Mouse (Mus musculus): ENCODE measurements around the gene Il15. TPM values are rescaled to one million over a fixed set of nuclear protein-coding genes. Genes with fewer than 3 reads are reported as not detected.
A peak's percentile ranks its signal among the peaks of the same experiment; 100 is the strongest.

Il15 gene
- total and polyA plus RNA-seq, 2 experiments from 2014 or later = 0.67 to 1.6 TPM

DNA sequence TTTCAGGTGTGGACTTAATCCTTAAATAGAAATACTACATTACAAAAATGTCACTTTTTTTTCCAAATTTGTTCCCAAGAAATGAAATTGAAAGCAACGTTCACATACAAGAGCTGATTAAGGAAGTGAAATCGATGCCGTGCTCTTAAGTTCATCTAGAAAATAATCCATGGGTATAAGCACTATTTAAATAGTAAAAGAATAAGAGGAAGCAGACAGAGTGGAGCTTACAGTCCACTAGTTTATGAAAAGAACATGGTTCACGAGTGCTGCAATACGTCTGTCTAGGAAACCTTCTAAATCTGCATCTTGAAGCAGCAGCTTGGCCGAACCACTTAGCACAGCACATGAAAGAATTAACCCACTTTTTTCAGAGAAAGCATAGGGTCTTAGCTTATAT lies 32.4 kb downstream of the Il15 start:
- Histone ChIP-seq H3K27me3 (ENCODE audit: insufficient read depth, low read length) (no peaks in the 10 kb centered on the region), H3K4me2 (ENCODE audit: low read depth) (no peak overlapping the region), H3K9ac (no peak overlapping the region), H3K9me3 (ENCODE audit: low read length) (no peaks in the 10 kb centered on the region), H3K4me3 (ENCODE audit: low read depth, low read length) (no peak overlapping the region), H3K4me1 (ENCODE audit: insufficient read depth) (no peaks in the 10 kb centered on the region), H3K27ac (ENCODE audit: low read depth, low read length) (no peak overlapping the region), H3K36me3 (ENCODE audit: insufficient read depth) (no peaks in the 10 kb centered on the region)
- WGBS = 82% methylated on average over 6 of the region's 6 CpGs
- DNase-seq (no peak), ATAC-seq (peak; percentile 36; the same call in 1 of the 2 replicates)
- TF ChIP-seq CTCF (IDR thresholded peaks at IDR 0.05; ENCODE audit: low read depth) = no peak

DNA sequence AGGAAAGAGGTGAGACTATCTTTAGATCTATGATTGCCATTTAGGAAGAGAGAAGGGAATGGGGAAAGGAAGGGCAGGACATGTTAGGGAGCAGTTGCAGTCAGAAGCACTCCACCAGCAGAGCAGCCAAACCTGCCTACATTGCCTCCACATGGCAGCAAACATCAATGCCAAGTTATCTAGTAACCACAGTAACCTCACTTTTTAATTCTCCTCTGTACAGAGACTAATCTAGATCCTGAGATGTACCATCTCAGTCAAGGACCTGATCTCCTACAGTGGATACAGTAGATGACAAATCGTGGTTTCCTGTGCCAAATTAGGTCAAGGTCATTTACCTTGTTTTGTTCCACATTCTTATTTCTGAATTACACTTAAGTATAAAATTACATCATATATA lies 42.0 kb downstream of the Il15 start:
- H3K9ac ChIP-seq = no peak overlapping the region
- no peak for TF ChIP-seq CTCF (IDR thresholded peaks at IDR 0.05; ENCODE audit: low read depth)
- whole genome bisulfite sequencing = 90% methylated on average over 1 of the region's 1 CpGs
- no peaks in the 10 kb centered on the region for H3K27me3 ChIP-seq (ENCODE audit: insufficient read depth, low read length)
- H3K9me3 ChIP-seq (ENCODE audit: low read length) = no peaks in the 10 kb centered on the region
- H3K4me3 ChIP-seq (ENCODE audit: low read depth, low read length) = no peak overlapping the region
- H3K4me1 ChIP-seq (ENCODE audit: insufficient read depth) = no peaks in the 10 kb centered on the region
- H3K36me3 ChIP-seq (ENCODE audit: insufficient read depth) = no peaks in the 10 kb centered on the region
- H3K4me2 ChIP-seq (ENCODE audit: low read depth) = no peak overlapping the region
- DNase-seq = no peak
- H3K27ac ChIP-seq (ENCODE audit: low read depth, low read length) = no peak overlapping the region
- no peak for ATAC-seq

DNA sequence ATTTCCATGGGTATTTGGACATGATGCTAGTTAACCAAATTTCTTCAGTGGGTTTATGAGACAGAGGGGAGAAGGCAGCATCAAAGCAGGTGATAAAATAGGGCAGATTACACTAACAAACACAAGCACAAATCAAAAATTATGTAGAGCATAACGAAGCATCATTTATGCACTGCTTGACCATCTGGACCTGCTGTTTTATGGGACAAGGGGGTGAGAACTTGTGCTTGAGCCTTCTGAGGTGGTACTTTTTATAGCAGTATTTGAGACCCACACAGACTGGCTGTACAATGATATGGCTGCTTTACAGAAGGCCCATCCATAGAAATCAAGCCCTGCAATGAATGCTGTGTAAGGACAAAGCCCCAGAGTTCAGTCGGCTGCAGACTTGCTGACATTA lies 46.9 kb downstream of the Il15 start:
- Histone ChIP-seq H3K36me3 (ENCODE audit: insufficient read depth) (no peaks in the 10 kb centered on the region), H3K27me3 (ENCODE audit: insufficient read depth, low read length) (no peaks in the 10 kb centered on the region), H3K4me3 (ENCODE audit: low read depth, low read length) (no peak overlapping the region), H3K9ac (no peak overlapping the region), H3K27ac (ENCODE audit: low read depth, low read length) (no peak overlapping the region), H3K4me2 (ENCODE audit: low read depth) (no peak overlapping the region), H3K9me3 (ENCODE audit: low read length) (no peaks in the 10 kb centered on the region), H3K4me1 (ENCODE audit: insufficient read depth) (no peaks in the 10 kb centered on the region)
- no peak for TF ChIP-seq CTCF (IDR thresholded peaks at IDR 0.05; ENCODE audit: low read depth)
- DNase-seq (no peak), ATAC-seq (no peak)
- 65% methylated on average over 2 of the region's 2 CpGs for WGBS

DNA sequence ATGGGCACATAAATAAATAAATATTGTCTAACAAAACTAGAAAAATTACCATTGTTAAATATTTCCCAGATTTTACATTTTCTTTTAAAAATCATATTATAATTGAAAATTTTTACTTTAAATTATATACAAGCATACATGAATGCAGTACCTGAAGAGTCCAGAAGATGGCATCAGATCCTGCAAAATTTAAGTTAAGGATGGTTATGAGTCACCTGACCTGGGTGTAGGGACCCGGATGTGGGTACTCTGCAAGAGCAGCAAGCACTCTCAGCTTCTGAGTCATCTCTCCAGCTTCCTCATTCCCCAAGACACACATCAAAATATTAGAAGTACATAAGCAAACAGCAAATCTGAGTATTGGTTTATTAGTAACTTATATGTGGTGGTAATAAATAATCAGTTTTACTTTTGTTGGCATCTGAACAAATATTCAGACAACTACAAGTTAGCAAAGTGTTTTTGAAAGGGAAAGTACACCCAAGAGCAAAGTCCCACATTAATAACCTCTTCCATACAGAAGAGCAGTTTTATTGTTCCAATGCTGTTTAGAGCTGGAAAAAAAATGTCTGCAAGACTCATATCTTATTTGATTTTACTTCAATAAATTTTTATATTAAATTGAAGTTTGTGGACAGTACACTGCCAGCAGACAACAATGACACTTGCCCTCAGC lies 51.6 kb downstream of the Il15 start:
- DNase-seq (no peak), ATAC-seq (no peak)
- WGBS = 61% methylated on average over 1 of the region's 1 CpGs
- H3K4me2 ChIP-seq (ENCODE audit: low read depth) = no peak overlapping the region
- no peak overlapping the region for H3K9ac ChIP-seq
- H3K4me1 ChIP-seq (ENCODE audit: insufficient read depth) = no peaks in the 10 kb centered on the region
- no peak overlapping the region for H3K27ac ChIP-seq (ENCODE audit: low read depth, low read length)
- H3K36me3 ChIP-seq (ENCODE audit: insufficient read depth) = no peaks in the 10 kb centered on the region
- no peaks in the 10 kb centered on the region for H3K9me3 ChIP-seq (ENCODE audit: low read length)
- H3K27me3 ChIP-seq (ENCODE audit: insufficient read depth, low read length) = no peaks in the 10 kb centered on the region
- TF ChIP-seq CTCF (IDR thresholded peaks at IDR 0.05; ENCODE audit: low read depth) = peak; percentile 29; the same call in 1 of the 2 replicates
- H3K4me3 ChIP-seq (ENCODE audit: low read depth, low read length) = no peak overlapping the region

DNA sequence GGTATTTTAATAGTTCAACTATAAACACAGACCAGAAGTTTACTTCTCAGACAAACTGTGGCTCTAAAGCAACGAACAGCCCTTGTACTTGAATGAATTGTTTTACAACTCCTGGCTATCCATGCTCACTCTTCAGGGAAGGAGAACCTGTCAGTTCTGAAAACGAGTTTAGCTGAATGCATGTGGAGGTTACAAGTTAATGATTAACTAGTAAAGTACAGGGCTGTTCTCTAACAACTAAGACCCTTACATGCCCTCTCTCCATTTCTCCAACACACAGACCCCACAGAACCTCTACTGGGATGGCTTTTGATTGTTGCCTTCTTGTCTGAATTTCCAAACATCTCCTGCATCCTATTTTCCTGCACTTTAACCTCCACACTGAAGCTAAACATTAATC lies 53.7 kb downstream of the Il15 start:
- Histone ChIP-seq H3K9ac (no peak overlapping the region), H3K9me3 (ENCODE audit: low read length) (no peaks in the 10 kb centered on the region), H3K4me1 (ENCODE audit: insufficient read depth) (no peaks in the 10 kb centered on the region), H3K36me3 (ENCODE audit: insufficient read depth) (no peaks in the 10 kb centered on the region), H3K27me3 (ENCODE audit: insufficient read depth, low read length) (no peaks in the 10 kb centered on the region), H3K4me2 (ENCODE audit: low read depth) (no peak overlapping the region), H3K4me3 (ENCODE audit: low read depth, low read length) (no peak overlapping the region), H3K27ac (ENCODE audit: low read depth, low read length) (no peak overlapping the region)
- ATAC-seq (no peak), DNase-seq (no peak)
- WGBS = 57% methylated on average over 2 of the region's 2 CpGs
- TF ChIP-seq CTCF (IDR thresholded peaks at IDR 0.05; ENCODE audit: low read depth) = no peak

DNA sequence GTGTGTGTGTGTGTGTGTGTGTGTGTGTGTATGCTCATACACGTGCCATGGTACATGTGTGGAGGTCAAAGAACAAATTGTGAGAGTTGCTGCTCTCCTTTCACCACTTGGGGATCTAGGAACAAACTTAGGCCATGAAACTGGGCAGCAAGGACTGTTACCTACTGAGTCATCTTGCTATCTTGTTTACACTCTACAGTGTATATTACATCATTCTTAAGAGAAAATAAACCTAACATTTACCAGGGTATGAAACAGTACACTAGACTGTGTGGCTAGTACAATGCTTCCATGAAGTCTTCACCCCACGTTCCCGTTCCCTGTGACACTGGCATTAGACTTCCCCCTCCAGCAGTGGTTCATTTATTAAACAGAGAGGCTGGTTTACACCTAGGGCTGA lies 56.5 kb downstream of the Il15 start:
- H3K27me3 ChIP-seq (ENCODE audit: insufficient read depth, low read length) = no peaks in the 10 kb centered on the region
- DNase-seq (no peak), ATAC-seq (no peak)
- TF ChIP-seq CTCF (IDR thresholded peaks at IDR 0.05; ENCODE audit: low read depth) = no peak
- H3K36me3 ChIP-seq (ENCODE audit: insufficient read depth) = no peaks in the 10 kb centered on the region
- 81% methylated on average over 3 of the region's 3 CpGs for WGBS
- H3K4me3 ChIP-seq (ENCODE audit: low read depth, low read length) = no peak overlapping the region
- no peaks in the 10 kb centered on the region for H3K9me3 ChIP-seq (ENCODE audit: low read length)
- H3K4me2 ChIP-seq (ENCODE audit: low read depth) = no peak overlapping the region
- H3K27ac ChIP-seq (ENCODE audit: low read depth, low read length) = no peak overlapping the region
- H3K9ac ChIP-seq = no peak overlapping the region
- H3K4me1 ChIP-seq (ENCODE audit: insufficient read depth) = no peaks in the 10 kb centered on the region

DNA sequence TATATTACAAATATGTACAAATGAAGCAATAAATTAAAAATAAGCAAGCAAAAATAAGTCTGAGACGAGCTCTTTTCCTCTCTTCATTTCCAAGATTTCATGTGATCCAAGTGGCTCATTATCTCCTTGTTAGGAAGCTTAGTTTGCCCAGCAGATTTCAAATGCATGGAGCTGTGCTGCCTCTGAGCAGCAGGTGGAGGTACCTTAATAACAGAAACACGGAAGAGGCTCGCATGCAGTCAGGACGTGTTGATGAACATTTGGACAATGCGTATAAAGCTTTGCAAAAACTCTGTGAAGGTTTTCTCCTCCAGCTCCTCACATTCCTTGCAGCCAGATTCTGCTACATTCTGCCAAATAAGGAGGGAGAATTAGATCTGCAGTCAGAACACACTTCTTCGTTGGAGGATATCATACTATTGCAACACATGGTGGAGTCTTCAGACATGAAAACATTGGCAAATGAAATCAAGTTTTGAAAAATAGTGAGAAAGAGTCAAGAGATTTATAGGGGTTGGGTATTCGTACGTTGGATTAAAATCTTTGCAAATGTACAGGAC lies 71.3 kb downstream of the Il15 start:
- WGBS = 62% methylated on average over 8 of the region's 8 CpGs
- no peaks in the 10 kb centered on the region for H3K27me3 ChIP-seq (ENCODE audit: insufficient read depth, low read length)
- ATAC-seq = peak; percentile 78
- no peaks in the 10 kb centered on the region for H3K36me3 ChIP-seq (ENCODE audit: insufficient read depth)
- no peaks in the 10 kb centered on the region for H3K9me3 ChIP-seq (ENCODE audit: low read length)
- no peak overlapping the region for H3K9ac ChIP-seq
- H3K27ac ChIP-seq (ENCODE audit: low read depth, low read length) = no peak overlapping the region
- DNase-seq = peak; percentile 58
- TF ChIP-seq CTCF (IDR thresholded peaks at IDR 0.05; ENCODE audit: low read depth) = no peak
- no peaks in the 10 kb centered on the region for H3K4me1 ChIP-seq (ENCODE audit: insufficient read depth)
- no peak overlapping the region for H3K4me3 ChIP-seq (ENCODE audit: low read depth, low read length)
- no peak overlapping the region for H3K4me2 ChIP-seq (ENCODE audit: low read depth)

Data from forebrain, postnatal 0 days (tissue).